Mouse (Mus musculus) C2C12 (cell line): Measurements from ENCODE around the gene Wdr25.

Experiments used
- CTCF ChIP-seq: IDR thresholded peaks from one replicate; pipeline ENCODE4 v1.5.1; 2011; ENCODE audit not compliant: control insufficient read depth, insufficient read depth, insufficient read length
- MAX ChIP-seq: IDR thresholded peaks from one replicate; pipeline ENCODE4 v1.6.1; 2011; ENCODE audit warnings: mild to moderate bottlenecking, control low read depth
- MYOD1 ChIP-seq: IDR thresholded peaks from one replicate; pipeline ENCODE4 v1.6.1; 2011; ENCODE audit warnings: low read depth; ENCODE audit not compliant: control insufficient read depth, insufficient read length

GRCm38 (mm10) chr12:108960225-108960624, 66.8 kb downstream of the Wdr25 start:
- TF ChIP-seq CTCF = no peak
- no peak for TF ChIP-seq MYOD1
- no peak for TF ChIP-seq MAX
